ENCODE assay signal across 8 mouse cellular contexts in the genomic region with DNA sequence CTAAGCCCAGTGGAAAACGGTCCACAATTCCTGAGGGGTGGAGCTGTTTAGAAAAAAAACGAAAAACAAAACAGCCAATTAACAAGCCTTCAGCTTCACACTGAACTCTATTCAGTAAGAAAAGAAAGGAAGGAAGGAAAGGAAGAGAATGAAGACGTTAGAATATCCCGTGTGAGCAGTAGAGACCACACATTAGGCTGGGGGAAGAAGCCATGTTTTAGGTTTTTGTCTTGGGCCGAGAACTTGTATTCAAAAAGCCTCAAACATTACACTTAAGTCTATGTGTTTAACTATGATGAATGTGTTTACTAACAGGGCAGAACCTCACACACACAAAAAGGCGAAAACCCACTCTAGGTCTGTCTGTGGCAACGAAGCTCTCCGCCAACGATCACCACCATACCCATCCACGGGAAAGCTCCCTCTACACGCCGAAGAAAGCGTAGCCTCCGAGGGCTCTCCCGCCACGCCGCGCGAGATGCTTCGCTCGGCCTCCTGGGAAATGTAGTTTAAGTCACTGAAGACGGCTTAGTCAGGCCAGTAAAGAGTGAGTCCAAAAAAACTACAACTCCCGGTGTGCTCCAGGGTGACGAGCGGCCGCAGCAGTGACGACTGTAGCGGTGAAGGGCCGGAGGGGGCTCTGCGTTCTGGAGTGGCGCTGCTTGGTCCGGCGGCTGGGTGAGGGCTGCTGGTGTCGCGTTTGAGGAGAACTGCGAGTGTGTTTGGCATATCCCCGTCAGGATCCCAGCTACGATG. TPM values are rescaled to one million over a fixed set of nuclear protein-coding genes. Genes with fewer than 3 reads are reported as not detected.
DNase-seq lines count a peak whose midpoint lies in the region; ATAC-seq and TF ChIP-seq lines count a peak whose summit lies in the region.

No protein-coding gene starts in this region.

- H3K4me1 ChIP-seq in embryonic facial prominence, embryonic 14.5 days (ENCODE audit: control insufficient read depth, insufficient read depth, low read length): peaks cover 19% of the 10 kb centered on the region; the same call in 1 of the 2 replicates
- H3K4me1 ChIP-seq in heart, adult 2 months (ENCODE audit: control insufficient read depth, insufficient read depth, low read length): peaks cover 7% of the 10 kb centered on the region
- H3K4me1 ChIP-seq in limb, embryonic 13.5 days: peaks cover 19% of the 10 kb centered on the region
- peaks cover 22% of the 10 kb centered on the region for H3K4me1 ChIP-seq in midbrain, embryonic 16.5 days (ENCODE audit: control insufficient read depth, insufficient read depth, low read length)

- WGBS in embryonic facial prominence, embryonic 14.5 days: under 1% methylated on average over 34 of the region's 38 CpGs
- WGBS in heart, adult 2 months: under 1% methylated on average over 38 of the region's 38 CpGs
- under 1% methylated on average over 38 of the region's 38 CpGs for WGBS in limb, embryonic 13.5 days
- under 1% methylated on average over 38 of the region's 38 CpGs for WGBS in midbrain, embryonic 16.5 days

- H3K79me2 ChIP-seq in heart, adult 2 months (replicated peaks; ENCODE audit: control insufficient read depth, insufficient read depth, low read length): peaks cover 1% of the 10 kb centered on the region; the same call in 1 of the 2 replicates

- TF ChIP-seq CTCF in heart, adult 2 months (IDR thresholded peaks at IDR 0.05): peak; percentile 60

- peak overlapping the region; percentile 64 for H3K4me3 ChIP-seq in embryonic facial prominence, embryonic 14.5 days (ENCODE audit: low read depth, low read length)
- H3K4me3 ChIP-seq in heart, adult 2 months: peak overlapping the region; percentile 62
- peak overlapping the region; percentile 71 for H3K4me3 ChIP-seq in limb, embryonic 13.5 days
- peak overlapping the region; percentile 70 for H3K4me3 ChIP-seq in midbrain, embryonic 16.5 days (ENCODE audit: low read depth, low read length)

- peak overlapping the region; percentile 94 for H3K27ac ChIP-seq in embryonic facial prominence, embryonic 14.5 days (replicated peaks; ENCODE audit: low read depth, low read length)
- peak overlapping the region; percentile 89 for H3K27ac ChIP-seq in heart, adult 2 months
- H3K27ac ChIP-seq in limb, embryonic 13.5 days: peak overlapping the region; percentile 92
- peak overlapping the region; percentile 98 for H3K27ac ChIP-seq in midbrain, embryonic 16.5 days (ENCODE audit: low read length)

- peak; percentile 97 for TF ChIP-seq POLR2A in heart, adult 2 months (IDR thresholded peaks at IDR 0.05; ENCODE audit: insufficient read depth, low read depth, low read length)

- TF ChIP-seq EP300 in heart, adult 2 months (IDR thresholded peaks at IDR 0.05; ENCODE audit: insufficient read depth, low read depth, low read length): no peak

- peak overlapping the region; percentile 89 for H3K4me2 ChIP-seq in embryonic facial prominence, embryonic 14.5 days (ENCODE audit: low read depth, low read length)
- peak overlapping the region; percentile 86 for H3K4me2 ChIP-seq in limb, embryonic 13.5 days (replicated peaks)
- peak overlapping the region; percentile 84 for H3K4me2 ChIP-seq in midbrain, embryonic 16.5 days (ENCODE audit: low read length)

- peak; percentile 94 for DNase-seq in 3T3-L1 (ENCODE audit: low read depth, low spot score)
- peak; percentile 83 to 86 for DNase-seq in adrenal gland, postnatal 4 days (ENCODE audit: low spot score in 2 of 2)
- peak; percentile 99 for DNase-seq in embryonic facial prominence, embryonic 14.5 days (ENCODE audit: low spot score)
- peak; percentile 90 to 96 for DNase-seq in heart, adult 2 months
- DNase-seq in kidney, adult 8-10 months: peak; percentile 95
- peak; percentile 85 to 94 for DNase-seq in spleen, postnatal 10 days (ENCODE audit: low spot score in 2 of 2)

- intact Hi-C loops in heart, adult 2 months (cut with DNase I): no loop called here

- peak overlapping the region; percentile 92 for H3K9ac ChIP-seq in embryonic facial prominence, embryonic 14.5 days (ENCODE audit: low read depth, low read length)
- H3K9ac ChIP-seq in heart, adult 2 months (ENCODE audit: low read depth, low read length): peak overlapping the region; percentile 81
- H3K9ac ChIP-seq in limb, embryonic 13.5 days: peak overlapping the region; percentile 88
- peak overlapping the region; percentile 92 for H3K9ac ChIP-seq in midbrain, embryonic 16.5 days (ENCODE audit: low read depth, low read length)

- no peaks in the 10 kb centered on the region for H3K27me3 ChIP-seq in embryonic facial prominence, embryonic 14.5 days (replicated peaks; ENCODE audit: control insufficient read depth, insufficient read depth, low read length)
- 0 out of 2 replicates have a peak, but pooled peaks cover 2% of the 10 kb centered on the region for H3K27me3 ChIP-seq in heart, adult 2 months (ENCODE audit: control insufficient read depth, insufficient read depth, low read length)
- H3K27me3 ChIP-seq in limb, embryonic 13.5 days: no peaks in the 10 kb centered on the region
- no peaks in the 10 kb centered on the region for H3K27me3 ChIP-seq in midbrain, embryonic 16.5 days (ENCODE audit: control insufficient read depth, insufficient read depth, low read depth, low read length)

- no peaks in the 10 kb centered on the region for H3K9me3 ChIP-seq in embryonic facial prominence, embryonic 14.5 days (ENCODE audit: control insufficient read depth, low read length)
- H3K9me3 ChIP-seq in limb, embryonic 13.5 days: no peaks in the 10 kb centered on the region
- no peaks in the 10 kb centered on the region for H3K9me3 ChIP-seq in midbrain, embryonic 16.5 days (replicated peaks; ENCODE audit: control insufficient read depth, low read length, poor library complexity, severe bottlenecking)

- H3K36me3 ChIP-seq in embryonic facial prominence, embryonic 14.5 days (ENCODE audit: control insufficient read depth, insufficient read depth, low read length): 0 out of 2 replicates have a peak, but pooled peaks cover 4% of the 10 kb centered on the region
- H3K36me3 ChIP-seq in heart, adult 2 months (ENCODE audit: control insufficient read depth, insufficient read depth, low read length): peaks cover 10% of the 10 kb centered on the region
- H3K36me3 ChIP-seq in limb, embryonic 13.5 days: no peaks in the 10 kb centered on the region; the same call in 1 of the 2 replicates
- no peaks in the 10 kb centered on the region for H3K36me3 ChIP-seq in midbrain, embryonic 16.5 days (ENCODE audit: control insufficient read depth, insufficient read depth, low read length)

- ATAC-seq in embryonic facial prominence, embryonic 14.5 days (ENCODE audit: low read depth): peak; percentile 100
- peak; percentile 100 for ATAC-seq in limb, embryonic 13.5 days (ENCODE audit: low FRiP score, low read depth)
- peak; percentile 100 for ATAC-seq in midbrain, embryonic 16.5 days

RNA-seq across cellular contexts. Expression of a gene that starts 8.5 kb away (rescaled TPM):
- total RNA-seq in adrenal gland, postnatal 4 days (2021): 1 to 10 TPM; 2.4 to 2.5 TPM
- 0.43 and 0.88 TPM in 2 replicates for polyA plus RNA-seq in embryonic facial prominence, embryonic 14.5 days (2014; fragmentation: Nextera tagmentation; extraction: Ambion mirVana)
- total RNA-seq in heart, adult 2 months (2021): 1 to 10 TPM; 1.3 to 1.7 TPM
- 0.51 and 0.82 TPM in 2 replicates for polyA plus RNA-seq in heart, adult 2 months (2012; rRNA removed)
- polyA plus RNA-seq in limb, embryonic 13.5 days (2015; fragmentation: Nextera tagmentation; extraction: Ambion mirVana): 1.6 and 1.7 TPM in 2 replicates
- polyA plus RNA-seq in midbrain, embryonic 16.5 days (2015; fragmentation: Nextera tagmentation; extraction: Ambion mirVana): 0.93 and 1.0 TPM in 2 replicates

RNA-seq across cellular contexts. Expression of a gene that starts 53.7 kb away (rescaled TPM):
- total RNA-seq in adrenal gland, postnatal 4 days (2021): 100 to 1,000 TPM; 132 to 137 TPM
- polyA plus RNA-seq in embryonic facial prominence, embryonic 14.5 days (2014; fragmentation: Nextera tagmentation; extraction: Ambion mirVana): 244 and 274 TPM in 2 replicates
- 10 to 100 TPM; 51.3 to 54.0 TPM for total RNA-seq in heart, adult 2 months (2021)
- polyA plus RNA-seq in heart, adult 2 months (2012; rRNA removed): 38.9 and 56.0 TPM in 2 replicates
- polyA plus RNA-seq in limb, embryonic 13.5 days (2015; fragmentation: Nextera tagmentation; extraction: Ambion mirVana): 319 and 338 TPM in 2 replicates
- 343 and 363 TPM in 2 replicates for polyA plus RNA-seq in midbrain, embryonic 16.5 days (2015; fragmentation: Nextera tagmentation; extraction: Ambion mirVana)

RNA-seq across cellular contexts. Expression of a gene that starts 54.3 kb away (rescaled TPM):
- 10 to 100 TPM; 17.1 to 18.1 TPM for total RNA-seq in adrenal gland, postnatal 4 days (2021)
- 46.1 and 49.9 TPM in 2 replicates for polyA plus RNA-seq in embryonic facial prominence, embryonic 14.5 days (2014; fragmentation: Nextera tagmentation; extraction: Ambion mirVana)
- 10 to 100 TPM; 26.4 to 33.4 TPM for total RNA-seq in heart, adult 2 months (2021)
- polyA plus RNA-seq in heart, adult 2 months (2012; rRNA removed): 11.8 and 18.4 TPM in 2 replicates
- 105 and 124 TPM in 2 replicates for polyA plus RNA-seq in limb, embryonic 13.5 days (2015; fragmentation: Nextera tagmentation; extraction: Ambion mirVana)
- 47.2 and 50.9 TPM in 2 replicates for polyA plus RNA-seq in midbrain, embryonic 16.5 days (2015; fragmentation: Nextera tagmentation; extraction: Ambion mirVana)

Comparison
In these comparisons a context has a peak if more than half of its experiments do, and no peak if none do; other contexts are left out.
1. Peak in every context shown above with its lines: DNase-seq, ATAC-seq, H3K4me3 ChIP-seq and H3K27ac ChIP-seq.